Mouse (Mus musculus): ENCODE measurements around the gene Atg10. TPM values are rescaled to one million over a fixed set of nuclear protein-coding genes. Genes with fewer than 3 reads are reported as not detected.
"Not testable (repeated sequence)": the region's sequence is repeated elsewhere in the genome, so short reads cannot be mapped to it uniquely, and the experiment has no call there.

The Atg10 gene
- total RNA-seq, 2 experiments from 2014 or later = 23.4 to 26.2 TPM

DNA sequence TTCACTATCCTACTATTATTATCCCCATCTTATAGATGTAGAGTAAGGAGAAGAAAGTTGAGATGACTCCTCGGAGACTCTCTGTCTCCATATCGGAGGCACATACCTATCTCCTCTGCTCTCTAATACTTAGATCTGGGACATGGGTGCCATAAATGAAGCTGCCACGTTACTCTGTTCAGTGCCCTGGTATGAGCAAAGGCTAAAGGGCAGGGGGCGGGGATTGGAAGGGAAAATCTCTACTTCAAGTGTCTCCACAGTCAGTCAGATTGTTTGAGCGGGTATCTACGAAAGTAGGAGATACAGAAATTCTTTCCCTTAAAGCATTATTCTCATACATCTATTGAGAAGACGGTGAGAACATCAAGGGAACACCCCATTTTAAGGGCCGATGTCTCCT, 257.8 kb downstream of the Atg10 start:
- no peak for DNase-seq
- intact Hi-C loops (cut with DNase I) = loop anchor here (5.0 to 10.0 kb wide), 3 partner anchors 126 to 729 kb away; no protein-coding TSS in a partner anchor

GRCm38 (mm10) chr13:90964511-90964910, 259.3 kb downstream of the Atg10 start:
- DNase-seq = no peak
- intact Hi-C loops (cut with DNase I) = loop anchor here (10.0 kb wide), 1 partner anchor 730 kb away; no protein-coding TSS in a partner anchor

GRCm38 (mm10) chr13:90962836-90963760, 260.7 kb downstream of the Atg10 start:
- no peak for DNase-seq
- intact Hi-C loops (cut with DNase I) = loop anchor here (10.0 kb wide), 1 partner anchor 732 kb away; no protein-coding TSS in a partner anchor

DNA sequence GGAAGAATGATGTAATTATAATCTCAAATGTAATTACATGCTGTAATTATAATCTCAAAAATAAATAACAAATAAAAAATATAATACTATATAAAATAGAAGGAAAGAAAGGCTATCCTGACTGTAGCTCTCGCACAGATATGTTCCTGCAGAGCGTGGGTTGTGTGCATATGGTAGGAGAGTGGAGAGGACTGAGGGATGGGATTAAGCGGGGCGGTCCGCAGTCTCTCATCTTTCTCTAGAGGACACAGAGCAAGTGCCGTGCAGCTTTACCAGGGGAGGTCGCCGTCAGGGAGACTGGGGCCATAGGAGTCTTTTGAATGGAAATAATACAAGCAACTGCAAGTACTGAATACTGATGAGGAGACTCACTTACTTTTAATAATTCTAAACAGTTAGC, 263.2 kb downstream of the Atg10 start:
- no peak for DNase-seq
- intact Hi-C loops (cut with DNase I) = loop anchor here (10.0 kb wide), 1 partner anchor 734 kb away; no protein-coding TSS in a partner anchor

GRCm38 (mm10) chr13:90958894-90959293, 264.9 kb downstream of the Atg10 start:
- intact Hi-C loops (cut with DNase I) = no loop called here
- DNase-seq = no peak

GRCm38 (mm10) chr13:90939600-90939999, 284.2 kb downstream of the Atg10 start:
- intact Hi-C loops (cut with DNase I) = no loop called here
- DNase-seq = no peak

- intact Hi-C loops (cut with DNase I) = no loop called here
- no peak for DNase-seq
Observed at GRCm38 (mm10) chr13:90939192-90939591, 284.6 kb downstream of the Atg10 start.

GRCm38 (mm10) chr13:90935852-90936251, 287.9 kb downstream of the Atg10 start:
- DNase-seq = no peak
- intact Hi-C loops (cut with DNase I) = no loop called here

DNA sequence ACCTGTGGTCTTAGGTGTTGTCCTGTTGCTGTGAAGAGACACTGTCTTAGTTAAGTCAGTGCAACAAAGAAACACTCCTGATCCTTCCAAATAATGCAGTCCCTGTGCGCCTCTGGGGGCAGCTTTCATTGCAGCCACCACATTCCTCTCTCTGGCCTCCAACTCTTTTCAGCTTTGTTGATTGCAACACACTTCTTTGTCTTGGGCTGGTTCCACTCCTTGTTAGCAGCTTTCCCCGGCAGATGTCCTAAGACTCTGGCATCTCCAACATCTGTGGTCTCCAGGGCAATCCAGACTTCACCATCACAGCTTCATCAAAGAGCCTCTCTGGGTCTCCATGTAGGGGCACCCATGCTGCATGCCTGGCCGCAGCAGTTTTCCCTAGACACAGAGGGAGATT, 290.5 kb downstream of the Atg10 start:
- DNase-seq = peak in 1 of 2 experiments; percentile 13
- intact Hi-C loops (cut with DNase I) = loop anchor here (5.0 kb wide), 1 partner anchor 704 kb away; no protein-coding TSS in a partner anchor

DNA sequence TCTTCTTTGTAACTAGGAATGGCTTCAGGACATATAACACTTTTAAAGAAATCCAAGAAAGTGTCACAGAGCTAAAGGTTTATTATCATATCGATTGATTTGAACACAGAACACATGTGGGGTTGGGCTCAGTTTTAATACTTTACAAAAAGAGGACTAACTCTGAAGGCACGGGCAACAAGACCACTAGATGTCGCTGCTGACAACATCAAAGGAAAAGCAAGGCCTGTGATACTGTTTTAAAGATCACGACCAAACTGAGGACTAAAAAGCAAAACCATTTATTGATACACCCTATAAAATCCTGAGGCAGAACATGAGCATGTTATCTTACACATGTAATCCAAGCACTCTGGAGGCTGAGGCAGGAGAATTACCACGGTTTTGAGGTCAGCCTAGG, 293.9 kb downstream of the Atg10 start:
- intact Hi-C loops (cut with DNase I) = loop anchor here (5.0 kb wide), 1 partner anchor 707 kb away; no protein-coding TSS in a partner anchor

GRCm38 (mm10) chr13:90928266-90928665, 295.5 kb downstream of the Atg10 start:
- intact Hi-C loops (cut with DNase I); DNase-seq: not testable (repeated sequence)

More for the DNA sequence above, 293.9 kb downstream of the Atg10 start:
- peak; percentile 54 to 80 for DNase-seq

DNA sequence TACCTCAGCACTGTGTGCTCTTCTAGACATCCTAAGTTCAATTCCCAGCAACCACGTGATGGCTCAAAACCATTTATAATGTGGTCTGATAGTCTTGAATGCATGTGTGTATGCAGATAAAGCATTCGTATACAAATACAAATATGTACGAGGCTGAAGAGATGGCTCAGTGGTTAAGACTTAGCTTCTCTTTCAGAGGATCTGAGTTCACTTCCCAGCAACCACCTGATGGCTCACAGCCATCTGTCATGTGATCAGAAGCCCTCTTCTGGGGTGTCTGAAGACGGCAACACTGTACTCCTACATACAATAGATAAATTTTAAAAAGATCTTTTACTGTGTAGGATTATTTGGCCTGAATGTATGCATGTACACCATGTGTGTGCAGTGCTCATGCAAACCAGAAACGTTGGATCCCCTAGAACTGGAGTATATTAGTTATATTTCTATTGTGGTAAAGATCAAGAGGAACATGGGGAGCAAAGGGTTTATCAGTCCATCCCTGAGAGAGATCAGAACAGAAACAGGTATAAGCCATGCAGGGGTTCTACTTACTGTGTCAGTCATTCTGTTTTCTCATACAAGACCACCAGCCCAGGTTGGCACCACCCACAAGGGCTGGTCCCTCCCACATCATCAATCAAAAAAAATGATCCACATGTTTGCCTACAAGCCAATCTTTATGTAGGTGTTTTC, 296.7 kb downstream of the Atg10 start:
- DNase-seq = no peak
- intact Hi-C loops (cut with DNase I) = no loop called here

DNA sequence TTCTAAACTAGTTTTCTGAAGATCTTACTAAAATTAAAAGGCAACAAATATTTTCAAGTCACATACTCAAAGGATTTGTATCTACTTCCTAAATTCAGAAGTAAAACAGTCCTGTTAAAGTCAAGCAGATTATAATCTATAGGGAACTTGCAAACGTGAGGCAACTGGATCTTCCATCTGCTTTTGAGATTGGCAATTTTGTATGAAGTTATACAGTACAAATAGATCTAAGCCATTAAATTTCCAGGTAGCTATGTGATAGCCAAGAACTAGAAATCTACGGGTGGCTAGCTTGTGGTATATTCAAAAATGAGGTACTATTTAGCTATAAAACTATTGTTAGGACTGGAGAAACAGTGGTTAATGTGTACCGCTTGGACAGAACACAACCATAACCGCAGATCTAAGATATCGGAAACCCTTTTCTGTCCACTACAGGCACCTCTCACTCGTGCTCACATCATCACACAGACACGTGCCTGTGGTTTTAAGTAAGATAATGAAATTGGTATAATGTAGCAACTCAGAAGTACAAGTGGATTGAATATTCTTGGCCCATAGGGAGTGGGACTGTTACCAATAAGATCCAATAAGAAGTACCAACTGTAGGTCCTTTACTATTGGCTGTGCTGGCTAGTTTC, 297.5 kb downstream of the Atg10 start:
- DNase-seq = no peak
- intact Hi-C loops (cut with DNase I) = no loop called here

GRCm38 (mm10) chr13:90925191-90925590, 298.6 kb downstream of the Atg10 start:
- intact Hi-C loops (cut with DNase I) = no loop called here
- no peak for DNase-seq

DNA sequence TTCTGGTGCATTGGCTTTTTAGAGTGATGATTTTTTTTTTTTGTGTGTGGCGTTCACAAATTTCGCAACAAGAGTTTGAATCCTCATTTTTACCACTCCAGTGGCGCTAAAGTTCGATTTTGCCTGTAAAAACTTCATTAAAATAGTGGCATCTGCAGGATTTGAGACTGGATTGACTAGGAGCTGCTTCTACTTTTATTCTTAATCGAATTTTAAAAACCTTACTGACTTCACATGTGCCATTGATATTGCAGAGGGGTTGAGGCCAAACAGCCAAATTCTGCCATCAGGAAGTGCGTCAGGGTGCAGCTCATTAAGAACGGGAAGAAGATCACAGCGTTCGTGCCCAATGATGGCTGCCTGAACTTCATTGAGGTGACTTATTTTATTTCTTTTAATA, 299.7 kb downstream of the Atg10 start:
- intact Hi-C loops (cut with DNase I) = no loop called here

GRCm38 (mm10) chr13:90923617-90924016, 300.2 kb downstream of the Atg10 start:
- DNase-seq; intact Hi-C loops (cut with DNase I): not testable (repeated sequence)

More for the DNA sequence above, 299.7 kb downstream of the Atg10 start:
- no peak for DNase-seq

- peak; percentile 91 to 92 for DNase-seq
- intact Hi-C loops (cut with DNase I) = no loop called here
Observed at GRCm38 (mm10) chr13:90922751-90923612, 300.8 kb downstream of the Atg10 start, which contains the start of gene Rps23. TSS of gene Rps23 (plus strand) at chr13:90922958.

DNA sequence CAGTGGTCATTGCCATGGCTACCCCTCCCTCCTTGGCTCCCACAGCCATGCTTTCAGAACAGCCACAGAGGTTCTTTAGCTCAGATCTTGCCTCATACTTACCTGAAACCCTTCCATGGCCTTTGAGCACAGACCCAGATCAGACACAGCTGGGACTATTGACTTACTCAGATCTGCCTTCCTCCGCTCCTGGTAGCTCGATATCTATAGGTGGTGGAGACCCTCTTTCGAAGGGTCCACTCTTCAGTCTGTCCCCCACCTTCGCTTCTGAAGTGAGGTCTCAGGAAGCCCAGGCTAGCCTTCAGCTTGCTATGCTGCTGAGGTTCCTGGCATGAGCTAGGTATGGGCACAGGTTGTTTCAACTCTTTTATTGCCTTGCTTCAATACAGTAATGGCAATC, 309.0 kb downstream of the Atg10 start:
- intact Hi-C loops (cut with DNase I) = no loop called here
- no peak for DNase-seq

DNA sequence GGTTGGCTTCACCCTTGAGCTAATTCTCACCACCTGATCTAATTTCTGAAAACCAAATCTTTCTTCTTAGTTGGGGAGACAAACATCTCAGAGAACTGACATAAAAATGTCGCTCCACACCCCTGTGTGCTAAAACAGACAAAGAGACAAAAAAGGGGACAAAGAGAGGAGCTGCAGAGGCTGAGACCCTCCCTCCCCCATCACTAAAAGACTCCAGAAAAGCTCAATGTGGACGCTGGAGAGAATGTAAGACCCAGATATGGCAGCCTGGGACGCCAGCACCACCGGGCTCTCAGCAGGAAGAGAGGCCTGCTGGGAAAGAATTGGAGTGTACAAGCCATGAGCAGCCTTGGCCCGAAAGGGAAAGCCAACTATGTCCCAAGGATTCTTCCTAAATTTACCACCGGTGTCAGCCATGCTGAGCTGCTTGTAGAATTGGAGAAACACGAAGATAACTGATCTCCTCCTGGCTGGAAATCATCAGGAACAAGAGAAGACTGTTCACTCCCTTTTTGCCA, 310.0 kb downstream of the Atg10 start:
- DNase-seq = no peak
- intact Hi-C loops (cut with DNase I) = no loop called here
